Mouse (Mus musculus) kidney, adult 2 months (tissue): ENCODE data around the gene Scfd2.

Experiments used
- CTCF ChIP-seq: fragments of 200-500 bp; conservative IDR thresholded peaks from 2 replicates; pipeline ENCODE4 v1.5.1; 2011; ENCODE audit warnings: low read depth, mild to moderate bottlenecking, control low read depth, low read length, moderate library complexity, mixed read lengths; ENCODE audit not compliant: insufficient read depth, insufficient read length
- POLR2A ChIP-seq: fragments of 200-500 bp; IDR thresholded peaks from one replicate; pipeline ENCODE4 v1.6.1; 2011; ENCODE audit warnings: low read depth, low read length, control low read depth

GRCm38 (mm10) chr5:74198446-74198845, 333.1 kb downstream of the Scfd2 start:
- TF ChIP-seq CTCF, result no peak
- TF ChIP-seq POLR2A, result no peak
